Mouse (Mus musculus) frontal cortex, adult (tissue): ENCODE measurements around the gene Exoc3l4.

Experiments
- ATAC-seq: cut with Nextera tagmentation; 2 replicates; pipeline ENCODE4 v1.9.2; 2017; ENCODE audit warnings: mild to moderate bottlenecking, moderate library complexity, mixed read lengths; ENCODE audit not compliant: low TSS enrichment

Gene Exoc3l4

GRCm38 (mm10) chr12:111416921-111417779 is at the start of gene Exoc3l4:
Gene Exoc3l4, plus strand, starts transcription at chr12:111417017.
- no peak for ATAC-seq

DNA sequence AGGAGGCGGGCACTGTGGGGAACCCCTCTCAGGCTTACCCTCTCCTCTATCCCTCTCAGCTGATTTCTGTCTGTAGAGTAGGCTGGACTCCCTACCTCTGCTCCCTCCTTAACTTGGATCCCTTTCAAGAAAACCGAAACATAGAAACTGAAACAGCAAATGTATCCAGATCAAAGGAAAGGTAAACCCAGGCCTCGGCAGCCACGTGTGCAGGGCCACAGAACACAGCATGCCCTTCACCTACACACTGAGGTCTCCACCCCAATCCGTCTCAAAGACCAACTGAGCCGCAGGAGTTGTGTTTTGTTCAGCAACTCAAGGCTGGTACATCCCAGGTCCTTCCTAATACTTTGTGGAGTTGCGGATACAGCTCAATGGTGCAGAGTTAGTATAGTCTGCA is 49.8 kb upstream of the Exoc3l4 start:
- ATAC-seq: no peak; the same call in 1 of the 2 replicates

GRCm38 (mm10) chr12:111370249-111370648 is 46.6 kb upstream of the Exoc3l4 start:
- no peak for ATAC-seq

- no peak for ATAC-seq
Measured at GRCm38 (mm10) chr12:111371905-111372304, 44.9 kb upstream of the Exoc3l4 start.

DNA sequence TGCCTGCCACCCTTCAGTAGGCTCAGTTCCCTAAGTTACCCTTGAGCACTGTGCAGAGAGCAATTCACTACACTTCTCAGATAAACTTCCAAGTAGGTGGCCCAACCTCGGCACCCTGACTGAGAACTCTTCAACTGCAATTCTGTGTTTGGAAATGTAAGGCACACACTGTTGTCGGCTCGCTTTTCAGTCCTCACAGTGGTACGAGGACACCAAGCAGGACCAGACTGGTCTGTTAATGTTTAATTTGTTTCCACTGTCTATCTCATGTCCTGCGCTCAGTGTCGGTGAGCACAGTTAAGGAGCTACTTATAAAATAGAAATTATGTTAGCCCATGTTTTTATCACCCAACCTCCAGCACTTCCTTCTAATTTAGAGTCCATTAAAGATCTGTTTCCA is 43.4 kb upstream of the Exoc3l4 start:
- no peak for ATAC-seq

GRCm38 (mm10) chr12:111374727-111375126 is 42.1 kb upstream of the Exoc3l4 start:
- ATAC-seq: no peak

DNA sequence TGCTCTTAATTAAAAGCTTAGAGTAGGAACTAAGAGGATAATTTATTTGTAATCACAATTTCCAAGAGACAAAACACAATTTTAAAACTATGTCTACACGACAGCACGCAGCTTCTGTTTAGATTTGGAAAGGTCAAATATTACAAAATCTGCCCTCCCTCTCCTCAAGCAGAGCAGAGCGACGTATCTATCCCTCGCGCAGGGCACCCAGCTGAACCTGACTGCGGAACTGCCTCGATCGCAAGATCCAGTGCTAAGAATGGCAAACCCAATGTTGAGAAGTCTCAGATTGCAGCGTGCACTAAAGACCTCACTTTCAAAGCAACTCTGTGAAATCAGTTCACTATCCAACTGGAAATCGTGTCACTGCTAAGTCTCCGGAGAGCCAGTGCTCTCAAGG is 41.3 kb upstream of the Exoc3l4 start:
- ATAC-seq: no peak

DNA sequence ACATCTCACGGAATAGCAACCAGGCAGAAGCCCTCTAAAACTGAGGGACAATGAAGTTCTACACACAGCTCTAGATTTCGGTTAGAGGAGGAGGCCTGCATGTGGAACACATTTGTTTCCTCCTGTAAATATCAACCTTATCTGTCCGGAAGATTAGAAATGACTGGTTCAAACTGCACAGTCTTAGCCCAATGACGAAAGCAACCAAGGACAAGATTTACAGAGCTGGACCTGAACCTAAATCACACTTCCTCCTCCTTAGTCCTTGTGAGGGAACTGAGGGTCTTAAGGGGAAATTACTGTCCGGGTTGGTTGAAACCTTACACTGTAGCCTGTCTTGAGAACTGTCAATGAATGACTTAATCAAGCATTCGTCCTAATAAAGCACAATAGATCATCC is 40.8 kb upstream of the Exoc3l4 start:
- ATAC-seq: no peak

DNA sequence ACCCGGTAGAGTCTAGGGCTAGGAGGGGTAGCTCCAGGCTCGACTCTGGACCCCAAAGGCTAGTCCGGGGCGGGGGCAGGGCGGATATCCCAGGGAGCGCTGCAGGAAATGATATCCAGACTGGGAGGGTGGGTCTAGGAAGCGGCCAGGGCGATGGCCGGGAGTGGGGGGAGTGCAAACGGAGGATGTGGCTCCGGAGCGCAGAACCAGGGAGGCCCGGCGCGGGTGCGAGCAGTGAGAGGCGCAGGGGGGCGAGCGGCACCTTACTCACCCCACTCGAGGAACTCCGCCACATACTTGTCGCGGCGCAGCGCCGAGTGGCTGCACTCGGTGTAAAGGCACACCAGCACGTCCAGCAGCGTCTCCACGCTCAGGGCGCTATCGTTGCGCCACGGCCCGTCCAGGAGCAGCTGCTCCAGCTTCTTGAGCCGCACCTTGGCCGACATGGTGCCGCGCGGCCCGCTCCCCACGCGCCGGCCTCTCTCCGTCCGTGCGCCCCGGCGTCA is 39.9 kb upstream of the Exoc3l4 start:
- peak; percentile 11; the same call in 1 of the 2 replicates for ATAC-seq

DNA sequence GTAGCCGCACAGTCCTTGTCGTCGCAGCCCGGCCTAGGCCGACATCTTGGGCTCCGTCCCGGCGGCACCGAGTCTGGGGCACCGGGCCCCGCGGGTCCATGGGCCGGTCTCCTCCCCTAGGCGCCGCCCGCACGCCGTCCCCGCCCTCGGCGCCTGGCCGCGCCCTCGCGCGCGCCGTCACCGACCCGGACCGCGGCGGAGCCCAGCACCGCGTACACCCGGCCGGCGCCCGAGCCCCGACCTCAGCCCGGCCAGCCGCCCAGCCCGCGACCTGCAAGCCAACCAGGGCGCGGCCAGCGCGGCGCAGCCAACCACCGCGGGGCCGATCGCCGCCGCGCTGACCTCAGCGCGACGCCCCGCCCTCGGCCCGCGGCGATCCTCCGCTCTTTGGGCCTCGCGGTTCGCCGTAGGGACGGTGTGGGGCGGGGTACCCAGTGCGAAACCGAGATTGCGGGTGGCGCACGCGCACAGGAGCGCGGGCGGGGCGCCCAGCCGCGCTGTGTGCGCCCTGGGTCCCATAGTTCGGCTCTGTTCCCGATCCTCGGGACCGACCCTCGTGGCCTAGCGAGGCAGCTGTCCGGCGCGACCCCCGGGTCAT is 39.3 kb upstream of the Exoc3l4 start, which contains the start of gene Cdc42bpb:
Cdc42bpb (minus strand) TSS at position 343 of the 598 bp plus-strand sequence.
- peak; percentile 76 for ATAC-seq

DNA sequence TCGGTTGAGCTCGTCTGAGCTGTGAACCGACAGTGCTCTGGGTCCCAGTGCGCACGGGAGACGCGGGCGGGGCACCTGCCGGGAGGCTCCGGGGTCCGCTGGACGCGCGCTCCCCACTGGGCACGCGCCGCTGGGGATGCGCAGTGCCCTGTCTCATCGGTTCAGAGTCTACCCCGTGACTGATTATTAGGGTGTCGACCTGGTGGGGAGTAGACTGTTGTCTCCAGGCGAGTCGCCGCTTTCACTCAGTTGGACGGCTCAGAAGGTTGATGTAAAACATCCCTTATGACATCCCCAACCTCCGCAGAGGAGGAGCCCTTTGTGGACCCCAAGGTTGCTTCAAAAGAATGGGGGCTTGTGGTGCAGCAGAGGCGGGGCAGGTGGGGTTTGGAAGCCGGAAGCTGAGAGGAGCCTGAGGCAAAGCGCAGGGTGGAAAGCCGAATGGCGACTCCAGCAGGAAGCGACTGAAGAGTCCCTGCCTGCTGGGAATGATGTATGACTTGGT is 38.8 kb upstream of the Exoc3l4 start:
- ATAC-seq: peak; percentile 51

GRCm38 (mm10) chr12:111378812-111379211 is 38.0 kb upstream of the Exoc3l4 start:
- ATAC-seq: no peak

GRCm38 (mm10) chr12:111385883-111386641 is 30.8 kb upstream of the Exoc3l4 start:
- ATAC-seq: no peak

- no peak; the same call in 1 of the 2 replicates for ATAC-seq
Measured at GRCm38 (mm10) chr12:111386642-111387120, 30.1 kb upstream of the Exoc3l4 start.

- ATAC-seq: no peak
Measured at GRCm38 (mm10) chr12:111387146-111387545, 29.7 kb upstream of the Exoc3l4 start.

DNA sequence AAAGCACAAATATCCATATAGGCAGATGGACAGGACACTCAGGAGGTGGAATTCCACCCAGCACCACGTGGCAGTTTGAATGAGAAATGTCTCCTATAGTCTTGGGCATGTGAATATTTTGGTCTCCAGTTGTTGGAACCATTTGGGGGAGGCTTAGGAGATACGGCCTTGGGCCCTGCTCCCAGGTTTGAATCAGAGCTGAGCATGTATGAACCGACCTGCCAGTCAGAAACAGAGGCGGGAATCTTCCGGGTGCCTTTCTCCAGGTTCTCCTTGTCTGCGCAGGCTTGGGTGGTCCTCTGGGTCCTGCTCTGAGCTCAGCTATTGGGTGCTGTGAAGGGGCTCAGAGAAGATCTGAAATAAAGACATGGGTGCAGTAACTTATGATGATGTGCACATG is 22.8 kb upstream of the Exoc3l4 start:
- no peak for ATAC-seq

DNA sequence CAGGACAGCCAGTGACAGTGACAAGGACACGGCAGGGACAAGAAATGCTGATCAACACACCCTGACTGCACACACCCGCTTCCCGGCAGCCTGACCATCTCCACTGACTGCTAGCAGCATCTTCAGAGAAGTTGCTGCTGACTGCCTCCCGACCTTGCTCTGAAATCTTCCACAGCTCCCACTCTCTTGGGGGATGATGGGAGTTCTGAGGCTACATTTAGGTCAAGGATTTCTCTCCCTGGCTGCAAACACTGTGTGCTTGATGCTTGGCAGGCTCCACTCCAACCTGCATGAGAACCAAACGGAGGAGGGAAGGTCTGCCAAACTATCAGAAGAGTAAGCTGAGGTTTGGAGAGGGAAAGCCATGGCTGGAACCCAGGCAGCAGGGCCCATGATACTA is 19.8 kb upstream of the Exoc3l4 start:
- peak; percentile 51 for ATAC-seq

GRCm38 (mm10) chr12:111401454-111402184 is 15.2 kb upstream of the Exoc3l4 start:
- ATAC-seq: peak; percentile 86

DNA sequence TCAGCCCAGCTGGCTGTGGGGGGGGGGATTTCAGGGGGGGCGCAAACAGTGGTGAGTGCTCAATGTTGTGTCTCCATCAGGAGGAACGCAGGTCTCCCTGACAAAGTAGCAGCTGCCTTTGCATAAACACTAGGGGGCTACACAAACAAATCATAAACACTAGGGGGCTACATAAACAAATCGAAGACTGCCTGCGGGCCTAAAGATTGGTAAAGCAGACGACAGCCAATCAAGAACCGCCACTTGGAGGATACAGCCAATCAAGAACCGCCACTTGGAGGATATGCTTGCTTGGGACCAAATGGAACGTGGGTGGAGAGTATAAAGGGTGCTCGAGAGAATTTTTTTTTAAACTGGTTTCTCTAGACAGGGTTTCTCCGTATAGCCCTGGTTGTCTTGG is 11.9 kb upstream of the Exoc3l4 start:
- ATAC-seq: no peak

- ATAC-seq: peak; percentile 51; the same call in 1 of the 2 replicates
Measured at GRCm38 (mm10) chr12:111406622-111407021, 10.2 kb upstream of the Exoc3l4 start, which contains the start of gene Lbhd2. Gene Lbhd2, plus strand, starts transcription at chr12:111406809.

DNA sequence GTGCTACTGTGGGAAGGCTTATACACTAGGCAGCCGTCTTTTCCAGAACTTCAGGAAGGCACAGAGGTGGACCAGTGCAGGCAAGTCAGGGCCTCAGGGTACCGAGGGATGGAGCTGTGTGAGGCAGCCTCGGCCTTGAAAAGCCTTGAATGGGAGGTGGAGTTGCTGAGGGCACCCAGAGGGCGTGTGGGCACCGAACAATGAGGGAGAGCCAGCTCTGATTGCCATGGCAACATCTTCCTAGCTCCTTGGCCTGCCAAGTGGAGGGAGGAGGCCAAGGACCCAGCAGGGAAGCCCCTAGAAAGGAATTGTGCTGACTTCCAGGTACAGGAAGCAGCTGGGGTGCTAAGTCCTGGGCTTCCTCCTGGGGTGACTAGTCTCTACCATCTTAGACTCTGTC is 7.2 kb upstream of the Exoc3l4 start:
- ATAC-seq: no peak
